16 mouse cellular contexts compared by ENCODE assay signal in genomic region chr8:124546371-124546770, GRCm38 (mm10). TPM values are rescaled to one million over a fixed set of nuclear protein-coding genes. Genes with fewer than 3 reads are reported as not detected.
"Had no signal": no experiment of that assay in that cellular context is flagged by ENCODE, and none has a peak within 500 bp of the region (broad histone marks: within the 10 kb centered on the region; RNA-seq: fewer than 3 reads in every experiment).

No protein-coding gene starts in this region.

- H3K9me3 ChIP-seq: kidney, embryonic 15.5 days; limb, embryonic 12.5 days; midbrain, embryonic 10.5 days; neural tube, embryonic 12.5 days had no signal

- DNase-seq: kidney, adult 2 months; kidney, postnatal 14 days; lung, adult 18-20 months; lung, postnatal 36 days; midbrain, embryonic 14.5 days; right cerebral cortex, postnatal 25 days; thymus, postnatal 4 days had no signal

- ATAC-seq: intestine, embryonic 16.5 days had no signal

- H3K4me2 ChIP-seq: kidney, embryonic 15.5 days; limb, embryonic 12.5 days; neural tube, embryonic 12.5 days had no signal

- H3K4me1 ChIP-seq: kidney, embryonic 15.5 days; limb, embryonic 12.5 days; midbrain, embryonic 10.5 days; neural tube, embryonic 12.5 days had no signal

- H3K9ac ChIP-seq: kidney, embryonic 15.5 days; limb, embryonic 12.5 days; liver, embryonic 14.5 days; neural tube, embryonic 12.5 days had no signal

- H3K27me3 ChIP-seq: kidney, embryonic 15.5 days; limb, embryonic 12.5 days; neural tube, embryonic 12.5 days had no signal

- H3K27ac ChIP-seq: kidney, embryonic 15.5 days; limb, embryonic 12.5 days; liver, embryonic 14.5 days; midbrain, embryonic 10.5 days; neural tube, embryonic 12.5 days; stomach, postnatal 0 days had no signal

- H3K4me3 ChIP-seq: kidney, embryonic 15.5 days; limb, embryonic 12.5 days; midbrain, embryonic 10.5 days; myocyte; neural tube, embryonic 12.5 days had no signal

RNA-seq across cellular contexts. Expression of gene Agt, which starts 23.1 kb away (rescaled TPM):
- polyA plus RNA-seq: limb, embryonic 12.5 days; midbrain, embryonic 10.5 days had no signal

RNA-seq across cellular contexts. Expression of gene Capn9, which starts 29.5 kb away (rescaled TPM):
- polyA plus RNA-seq: kidney, adult 2 months; limb, embryonic 12.5 days; liver, adult 2 months; liver, embryonic 14.5 days; midbrain, embryonic 10.5 days; neural tube, embryonic 12.5 days had no signal
